Mouse (Mus musculus) megakaryocyte, embryonic 14.5 days (primary cell): Measurements from ENCODE around the gene Chrne.

Experiments used
- FLI1 ChIP-seq: IDR thresholded peaks from 2 replicates; pipeline ENCODE4 v1.6.1; 2012; ENCODE audit warnings: low read length, inconsistent platforms, mixed read lengths
- GATA1 ChIP-seq: IDR thresholded peaks from 3 replicates; pipeline ENCODE4 v1.6.1; 2012; ENCODE audit warnings: mixed read lengths, low read length, inconsistent platforms, borderline replicate concordance

DNA sequence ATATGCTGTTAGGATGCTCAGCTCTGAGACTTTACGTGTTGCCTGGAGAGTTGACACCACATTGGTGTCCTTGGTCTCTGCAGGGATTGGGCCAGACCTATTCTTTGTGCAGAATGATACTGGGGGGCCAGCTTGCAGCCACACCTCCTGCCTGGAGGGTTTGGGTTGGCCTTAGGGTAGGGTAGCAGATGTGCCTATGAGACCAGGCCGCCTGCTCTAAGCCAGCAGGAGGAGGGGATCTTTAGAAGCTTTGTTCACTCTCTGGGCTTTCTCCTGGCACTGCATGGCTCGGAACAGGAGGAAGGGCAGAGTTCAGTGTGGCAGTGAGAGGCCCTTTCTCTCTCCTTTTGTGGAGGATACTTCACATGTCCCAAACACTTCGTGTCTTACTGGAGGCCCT is 22.9 kb downstream of the Chrne start:
- TF ChIP-seq GATA1 (no peak), FLI1 (no peak)
